Mouse (Mus musculus): ENCODE data around the gene Kif1a.
"Not testable (repeated sequence)": the region's sequence is repeated elsewhere in the genome, so short reads cannot be mapped to it uniquely, and the experiment has no call there.

Gene Kif1a

GRCm38 (mm10) chr1:92970791-92971190 is 131.0 kb downstream of the Kif1a start:
- DNase-seq (ENCODE audit: low spot score in 2 of 2), result not testable (repeated sequence)
